Mouse (Mus musculus): ENCODE measurements around the gene Dock9.

DNA sequence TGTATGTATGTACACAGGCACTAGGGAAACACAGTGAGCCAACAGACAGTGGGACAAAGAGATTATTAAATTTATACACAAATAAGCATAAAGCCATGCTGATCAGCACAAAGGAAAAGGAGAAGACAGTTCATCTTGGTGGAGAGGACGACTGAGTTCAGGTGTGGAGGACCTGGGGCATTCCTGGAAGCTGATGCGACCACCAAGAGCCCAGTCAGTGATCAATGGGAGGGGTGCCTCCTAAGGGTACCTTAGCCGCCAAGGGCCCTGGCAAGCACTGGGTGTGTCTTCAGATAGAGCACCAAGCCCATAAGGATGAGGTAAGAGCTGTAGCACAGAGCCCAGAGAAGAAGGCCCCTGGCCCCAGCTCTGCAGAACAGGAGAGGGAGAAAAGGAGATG, 8.4 kb downstream of the Dock9 start:
- TF ChIP-seq TAL1 (IDR thresholded peaks at IDR 0.05; ENCODE audit: low read length), result no peak
- no peak for TF ChIP-seq GATA1 (IDR thresholded peaks at IDR 0.05; ENCODE audit: low read length)

Data from erythroblast, embryonic 14.5 days (primary cell).